Mouse (Mus musculus) C2C12 (cell line): ENCODE results near the gene Hmgcs1.

ENCODE experiments used
- CTCF ChIP-seq: IDR thresholded peaks from one replicate; pipeline ENCODE4 v1.5.1; 2011; ENCODE audit not compliant: control insufficient read depth, insufficient read depth, insufficient read length
- MYOD1 ChIP-seq: IDR thresholded peaks from one replicate; pipeline ENCODE4 v1.6.1; 2011; ENCODE audit warnings: low read depth; ENCODE audit not compliant: control insufficient read depth, insufficient read length

DNA sequence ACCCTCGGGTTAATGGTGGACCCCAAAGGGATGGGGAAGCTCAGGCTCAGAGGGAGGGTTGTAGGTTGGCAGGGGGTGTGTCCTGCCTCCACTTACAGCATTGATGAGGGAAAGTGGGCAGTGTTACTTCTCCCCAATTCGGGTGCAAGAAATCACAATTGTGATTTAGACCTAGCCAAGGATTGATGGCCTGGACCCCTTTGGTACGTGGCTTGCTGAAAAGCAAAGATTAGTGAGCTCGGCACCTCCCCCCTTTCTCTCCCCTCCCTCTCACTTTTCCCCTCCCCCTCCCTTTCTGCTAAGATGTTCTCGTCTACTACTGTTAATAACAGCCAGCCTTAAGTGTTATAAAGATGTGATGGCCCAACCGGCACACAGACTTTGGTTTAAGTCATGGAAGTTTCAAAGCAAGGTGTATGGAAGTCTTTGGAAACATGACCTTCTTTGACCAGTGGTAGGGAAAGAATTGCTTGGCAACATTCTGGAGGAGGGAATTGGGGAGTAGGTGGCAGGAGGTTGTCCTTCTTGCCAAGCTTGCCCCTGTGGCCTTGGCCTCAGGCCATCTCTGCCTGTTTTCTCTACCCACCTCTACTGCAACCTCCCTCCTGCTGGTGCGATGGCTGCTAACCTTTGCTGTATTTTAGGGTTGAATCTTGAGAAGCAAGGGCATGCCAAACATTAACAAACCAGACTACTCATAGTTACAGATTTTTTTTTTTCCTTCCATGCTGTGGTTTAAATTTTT lies 869 bp downstream of the Hmgcs1 start:
- no peak for TF ChIP-seq CTCF
- no peak for TF ChIP-seq MYOD1
